Mouse (Mus musculus): Measurements from ENCODE around the gene Mob3b. TPM values are rescaled to one million over a fixed set of nuclear protein-coding genes. Genes with fewer than 3 reads are reported as not detected.

Gene Mob3b
- total RNA-seq, 2 experiments from 2014 or later = 0.28 to 0.86 TPM

DNA sequence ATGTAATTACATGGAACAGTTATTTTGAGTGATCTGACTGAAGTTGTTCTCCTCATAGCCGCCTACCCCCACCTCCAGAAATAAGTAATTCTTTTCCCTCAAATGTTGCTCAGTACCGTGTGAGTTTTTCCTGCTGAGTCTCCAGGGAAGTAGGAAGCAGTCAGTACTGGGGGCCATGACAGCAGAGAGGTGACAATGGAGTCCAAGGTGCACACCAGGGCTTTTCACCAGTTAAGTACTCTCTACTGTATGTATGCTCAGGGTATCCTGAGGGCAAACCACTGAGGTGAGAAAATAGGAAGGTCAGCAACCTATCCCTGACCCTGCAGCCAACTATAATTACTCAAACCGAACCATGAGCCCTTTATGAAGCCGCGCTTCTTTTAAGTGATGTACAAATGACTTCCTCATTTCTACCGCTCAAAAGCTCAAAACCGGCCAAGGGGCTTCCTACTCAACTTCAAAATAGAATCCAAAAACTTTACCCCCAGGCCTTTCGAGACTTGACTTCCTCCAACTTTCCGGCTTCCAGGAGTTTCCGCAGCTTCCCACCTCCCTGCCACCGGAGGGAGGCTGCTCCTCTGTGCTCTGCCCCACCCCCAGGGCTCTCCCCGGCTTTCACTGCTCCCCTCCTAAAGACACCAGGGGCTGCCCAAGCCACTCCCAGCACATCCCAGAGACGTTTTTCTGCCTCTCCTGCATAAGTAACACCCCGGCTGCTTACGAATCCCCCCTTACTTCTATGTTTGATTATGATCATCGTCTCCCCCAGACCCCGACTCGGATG, 122.6 kb downstream of the Mob3b start:
- intact Hi-C loops (cut with DNase I) = no loop called here
- Histone ChIP-seq H3K4me3 (no peak overlapping the region), H3K27ac (no peak overlapping the region)
- no peak for DNase-seq
- TF ChIP-seq CTCF (IDR thresholded peaks at IDR 0.05) = no peak

DNA sequence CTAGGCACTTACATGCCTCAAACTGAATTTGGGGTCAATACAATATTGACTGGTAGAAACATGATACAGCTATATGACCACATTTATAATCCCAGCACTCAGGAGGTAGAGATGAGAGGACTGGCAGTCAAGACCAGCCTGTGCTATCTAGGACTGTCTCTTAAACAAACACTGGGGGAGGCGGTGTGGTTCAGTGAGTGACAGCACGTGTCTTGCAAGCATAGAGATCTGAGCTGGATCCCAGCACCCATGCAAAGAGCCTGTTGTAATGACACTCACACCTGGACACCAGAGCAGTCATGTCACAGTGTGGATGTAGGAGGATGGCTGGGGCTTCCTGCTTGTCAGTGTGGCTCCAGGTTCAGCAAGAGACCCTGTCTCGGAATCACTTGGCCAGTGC, 124.5 kb downstream of the Mob3b start:
- intact Hi-C loops (cut with DNase I) = no loop called here

DNA sequence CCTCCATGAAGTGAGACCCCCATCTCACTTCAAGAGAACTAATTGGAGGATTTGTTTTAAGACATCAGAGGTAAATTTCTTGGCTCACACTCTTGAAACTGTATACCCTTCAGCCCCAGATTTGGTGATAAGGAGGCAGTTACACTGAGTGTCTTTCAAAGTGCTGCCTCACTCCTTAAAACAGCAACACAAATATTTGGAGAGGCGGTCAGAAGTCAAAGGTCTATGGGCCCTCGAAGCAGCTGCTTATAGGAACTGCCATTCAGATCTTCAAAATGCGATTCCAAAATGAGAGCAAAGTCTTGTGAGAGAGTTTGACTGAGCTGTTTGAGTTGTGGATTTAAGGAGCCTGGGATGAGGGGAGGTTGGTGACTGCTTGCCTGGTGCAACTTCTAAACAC, 125.7 kb downstream of the Mob3b start:
- Histone ChIP-seq H3K27ac (no peak overlapping the region), H3K4me3 (no peak overlapping the region)
- intact Hi-C loops (cut with DNase I) = no loop called here
- no peak for DNase-seq
- no peak for TF ChIP-seq CTCF (IDR thresholded peaks at IDR 0.05)

More for the DNA sequence above, 124.5 kb downstream of the Mob3b start:
- Histone ChIP-seq H3K4me3 (no peak overlapping the region), H3K27ac (no peak overlapping the region)
- no peak for TF ChIP-seq CTCF (IDR thresholded peaks at IDR 0.05)
- DNase-seq = no peak

DNA sequence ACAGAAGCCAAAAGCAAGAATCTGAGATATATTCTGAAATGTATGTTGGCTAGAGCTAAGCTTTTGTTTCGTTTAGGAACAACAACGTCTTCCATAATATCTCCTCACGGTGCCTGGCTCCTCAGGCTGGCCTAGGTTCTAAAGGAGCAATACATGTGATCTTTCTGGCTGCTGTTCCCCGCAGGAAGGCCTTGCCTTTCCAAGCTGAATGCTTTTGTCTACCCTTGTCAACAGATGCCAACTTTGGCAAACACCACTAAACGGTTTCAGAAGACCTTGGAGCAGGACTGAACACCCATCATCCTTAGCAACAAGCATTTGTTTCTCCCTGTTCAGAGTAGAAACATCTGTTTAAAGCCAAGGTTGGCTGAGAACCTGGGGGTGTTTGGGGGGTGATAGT, 126.1 kb downstream of the Mob3b start:
- TF ChIP-seq CTCF (IDR thresholded peaks at IDR 0.05) = no peak
- no peak overlapping the region for H3K27ac ChIP-seq
- DNase-seq = no peak
- intact Hi-C loops (cut with DNase I) = no loop called here
- H3K4me3 ChIP-seq = no peak overlapping the region

DNA sequence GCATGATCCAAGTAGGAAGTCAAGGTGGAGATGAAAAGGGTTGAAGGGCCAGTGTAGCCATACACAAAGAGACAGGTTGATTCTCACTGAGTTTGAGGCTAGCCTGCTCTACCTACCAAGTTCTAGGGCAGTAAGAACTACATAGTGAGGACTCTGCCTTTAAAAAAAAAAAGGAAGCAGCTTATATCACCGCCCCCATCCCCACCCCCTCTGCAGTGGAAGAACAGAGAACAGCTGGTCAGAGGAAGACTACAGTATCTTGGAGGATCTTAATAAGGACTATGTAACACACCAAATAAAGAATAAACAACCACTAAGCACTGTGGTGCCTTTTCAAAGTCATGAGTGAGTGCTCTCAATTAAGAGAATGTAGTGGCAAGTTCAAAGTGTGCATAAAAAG, 138.9 kb downstream of the Mob3b start:
- no peak for DNase-seq
- TF ChIP-seq CTCF (IDR thresholded peaks at IDR 0.05) = no peak
- Histone ChIP-seq H3K27ac (no peak overlapping the region), H3K4me3 (no peak overlapping the region)
- intact Hi-C loops (cut with DNase I) = no loop called here

DNA sequence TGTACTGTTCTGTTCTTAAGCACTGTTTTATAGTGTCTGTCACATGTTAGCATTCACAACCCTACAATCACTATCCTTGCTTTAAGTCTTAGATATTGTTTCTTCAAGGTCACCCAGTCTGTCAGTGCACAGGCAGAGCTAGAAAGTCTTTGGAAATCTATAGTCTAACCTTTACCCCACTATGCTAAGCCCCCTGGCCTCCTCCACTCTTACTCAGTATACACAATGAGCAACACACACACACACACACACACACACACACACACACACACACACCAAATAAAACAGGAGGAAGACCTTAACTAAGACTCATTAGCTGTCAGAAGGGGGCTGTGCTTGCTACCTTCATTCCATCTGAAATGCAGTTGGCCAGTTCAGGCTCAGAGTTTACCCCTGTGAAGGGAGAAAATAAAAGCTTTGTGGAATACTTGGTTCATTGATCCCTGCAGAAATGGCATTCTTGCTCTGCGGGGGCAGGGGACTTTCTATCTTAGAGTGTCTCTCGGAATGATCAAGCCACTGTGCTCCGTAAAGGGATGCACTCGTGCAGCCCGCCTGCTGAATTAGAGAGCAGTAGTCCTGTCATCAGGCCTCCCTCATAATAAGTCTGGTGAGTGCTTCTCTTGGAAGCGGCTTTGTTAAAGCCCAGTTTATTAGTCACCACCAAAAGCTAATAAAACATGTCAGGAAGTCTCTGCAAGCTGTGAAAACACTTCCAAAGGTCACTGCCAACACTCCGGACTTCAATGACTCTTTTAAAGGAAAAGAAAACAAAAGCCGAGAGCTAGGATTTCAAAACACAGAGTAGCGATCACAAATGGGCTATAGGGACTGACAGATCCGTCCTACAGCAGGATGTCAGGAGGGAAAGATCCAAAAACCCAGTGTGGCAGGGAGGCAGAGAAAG, 144.6 kb downstream of the Mob3b start:
- TF ChIP-seq CTCF (IDR thresholded peaks at IDR 0.05) = no peak
- intact Hi-C loops (cut with DNase I) = no loop called here
- Histone ChIP-seq H3K4me3 (no peak overlapping the region), H3K27ac (no peak overlapping the region)
- DNase-seq = no peak

DNA sequence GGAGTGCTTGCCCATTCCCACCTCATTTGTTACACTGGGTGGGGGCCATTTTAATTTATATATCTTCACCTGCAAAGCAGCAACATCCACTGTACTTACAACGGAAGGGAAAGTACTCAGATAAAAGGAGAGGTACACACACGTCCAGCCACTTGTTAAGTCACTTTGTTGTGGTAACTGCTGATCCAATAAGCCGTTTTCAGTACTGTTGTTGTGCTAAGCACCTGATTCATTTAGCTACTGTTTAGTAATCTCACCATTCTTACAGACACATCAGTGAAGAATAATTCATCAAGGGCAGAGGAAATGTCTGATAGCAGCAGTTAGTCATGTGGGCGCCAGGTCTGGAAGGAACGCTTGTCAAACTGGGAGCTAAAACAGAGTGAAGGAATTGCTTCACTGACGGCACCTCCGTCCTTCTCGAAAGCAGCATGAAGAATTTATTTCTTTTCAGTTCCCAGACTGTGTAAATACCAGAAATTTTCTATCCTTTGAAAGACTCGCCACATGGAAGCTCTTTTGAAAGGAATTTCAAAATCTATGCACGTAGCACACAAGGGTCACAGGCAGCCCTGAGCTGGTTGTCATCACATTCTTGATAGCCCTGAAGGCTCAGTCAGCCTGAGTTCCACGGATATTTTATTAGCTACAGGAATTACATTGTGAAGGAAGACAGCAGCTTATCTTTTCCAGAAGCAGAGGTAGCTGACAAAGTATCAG, 150.6 kb downstream of the Mob3b start:
- no peak overlapping the region for H3K27ac ChIP-seq

DNA sequence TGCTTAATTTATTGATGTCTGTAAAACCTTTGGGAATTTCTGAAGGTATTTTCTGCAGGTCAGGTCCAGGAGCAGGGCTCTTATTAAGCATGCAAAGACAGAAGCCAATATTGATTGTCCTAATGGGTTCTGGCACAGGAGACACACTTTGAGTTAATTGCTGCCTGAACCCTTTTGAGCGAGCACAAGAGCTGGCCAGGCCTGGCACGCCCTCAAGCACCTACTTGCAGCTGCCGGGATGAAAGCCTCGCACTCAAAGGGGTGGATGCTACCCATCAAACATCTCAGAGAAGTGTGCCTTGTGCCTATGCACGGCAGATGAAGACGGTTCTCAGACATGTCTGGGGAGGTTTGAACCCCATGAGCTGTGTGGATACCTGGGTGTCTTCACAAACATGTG, 151.2 kb downstream of the Mob3b start:
- no peak for DNase-seq
- intact Hi-C loops (cut with DNase I) = no loop called here
- Histone ChIP-seq H3K4me3 (no peak overlapping the region), H3K27ac (no peak overlapping the region)
- TF ChIP-seq CTCF (IDR thresholded peaks at IDR 0.05) = no peak

More for the DNA sequence above, 150.6 kb downstream of the Mob3b start:
- intact Hi-C loops (cut with DNase I) = no loop called here
- DNase-seq = no peak
- TF ChIP-seq CTCF (IDR thresholded peaks at IDR 0.05) = no peak
- no peak overlapping the region for H3K4me3 ChIP-seq

DNA sequence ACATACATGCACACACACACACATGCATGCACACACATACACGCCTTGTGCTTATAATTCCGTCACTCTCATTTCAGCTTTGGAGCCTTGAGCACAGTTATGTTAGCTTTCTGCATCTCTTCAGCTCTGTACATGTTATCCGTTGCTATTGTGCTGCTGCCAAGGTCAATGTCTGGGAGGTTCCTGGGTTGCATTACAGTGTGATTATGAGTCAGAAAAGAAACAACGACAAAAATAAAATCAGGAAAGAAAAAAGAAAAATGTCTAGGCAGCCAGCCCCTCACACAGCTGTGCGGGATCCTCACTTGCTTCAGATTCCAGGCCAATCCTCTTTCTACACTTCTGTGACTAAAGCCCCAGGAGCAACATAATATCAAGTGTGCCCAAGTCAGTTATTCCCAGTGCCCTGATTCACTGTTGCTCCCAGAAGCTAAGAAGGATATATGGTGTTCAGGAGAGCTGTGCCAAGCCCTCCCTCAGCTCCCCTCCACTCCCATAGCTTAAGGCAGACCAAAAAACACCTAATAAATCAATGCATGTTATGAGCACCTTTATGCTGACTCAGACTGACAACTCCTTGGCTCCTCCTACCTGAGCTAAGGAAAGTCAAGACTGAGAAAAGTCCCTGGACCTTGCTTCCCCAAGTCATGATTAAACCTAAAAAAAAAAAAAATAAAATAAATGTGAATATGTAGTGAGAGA, 152.1 kb downstream of the Mob3b start:
- intact Hi-C loops (cut with DNase I) = no loop called here
- no peak overlapping the region for H3K4me3 ChIP-seq
- no peak overlapping the region for H3K27ac ChIP-seq
- DNase-seq = no peak
- no peak for TF ChIP-seq CTCF (IDR thresholded peaks at IDR 0.05)

DNA sequence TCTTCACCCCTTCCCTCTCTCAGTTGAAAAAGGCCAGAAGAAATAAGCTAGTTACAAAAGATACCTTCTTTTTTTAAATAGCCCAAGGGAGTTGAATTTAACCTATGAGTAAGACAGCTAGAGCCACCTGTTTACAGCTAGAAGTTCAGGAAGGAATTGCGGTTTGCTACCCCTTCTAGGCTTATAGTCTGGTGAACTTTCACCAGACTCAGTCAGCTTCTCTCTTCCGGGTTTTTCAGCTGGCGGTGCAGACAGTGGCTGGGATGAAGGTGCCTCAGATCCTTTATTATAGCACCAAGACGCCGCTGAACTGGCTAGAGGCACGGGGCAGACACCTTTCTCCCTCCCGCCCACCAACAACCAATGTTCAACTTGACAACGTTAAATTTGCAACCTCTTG, 152.8 kb downstream of the Mob3b start:
- intact Hi-C loops (cut with DNase I) = no loop called here
- no peak overlapping the region for H3K4me3 ChIP-seq
- no peak overlapping the region for H3K27ac ChIP-seq
- TF ChIP-seq CTCF (IDR thresholded peaks at IDR 0.05) = no peak
- no peak for DNase-seq

DNA sequence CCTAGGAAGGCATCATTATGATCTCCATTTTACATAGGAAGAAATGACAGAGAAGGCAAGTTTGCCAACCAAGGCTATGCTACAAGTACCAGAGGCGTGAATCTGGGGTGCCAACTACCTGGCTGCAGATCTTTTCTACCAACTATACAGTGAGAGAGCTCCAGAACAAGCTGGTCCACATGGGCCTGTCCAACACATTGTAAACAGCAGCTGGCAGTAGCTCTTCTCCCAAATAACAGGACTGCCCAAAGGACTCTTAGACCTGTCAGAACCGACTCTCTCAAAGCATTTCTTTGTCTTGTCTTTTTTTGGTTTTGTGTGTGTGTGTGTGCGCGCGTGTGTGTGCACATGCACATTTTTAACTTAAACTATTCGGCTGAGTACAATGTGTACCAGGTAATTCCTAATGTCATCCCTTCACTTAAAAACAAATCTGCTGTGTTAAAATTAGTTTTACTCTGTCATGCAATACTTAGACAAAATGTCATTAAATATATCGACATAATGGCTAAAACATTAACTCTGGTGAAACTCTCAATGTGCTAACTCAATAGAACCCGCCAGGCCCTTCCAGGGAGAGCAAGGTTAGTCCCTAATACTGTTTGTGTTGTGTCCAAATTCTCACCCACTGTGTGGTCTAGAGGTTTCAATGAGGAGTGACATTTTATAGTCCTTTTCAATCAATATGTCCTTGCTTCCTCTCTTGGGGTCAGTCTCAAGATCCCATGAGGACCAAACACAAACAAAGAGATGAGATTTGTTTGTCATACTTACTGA, 153.5 kb downstream of the Mob3b start:
- Histone ChIP-seq H3K27ac (no peak overlapping the region), H3K4me3 (no peak overlapping the region)
- DNase-seq = no peak
- intact Hi-C loops (cut with DNase I) = no loop called here
- TF ChIP-seq CTCF (IDR thresholded peaks at IDR 0.05) = no peak

Measured in gastrocnemius, adult 2 months (tissue).